Mouse (Mus musculus) urinary bladder, postnatal 14 days (tissue): ENCODE data around the gene Plxdc2.
A peak's percentile ranks its signal among the peaks of the same experiment; 100 is the strongest.

ENCODE experiments used
- DNase-seq: peaks from one replicate; pipeline ENCODE4 v3.0.0; 2021; ENCODE audit warnings: low spot score

The Plxdc2 gene

DNA sequence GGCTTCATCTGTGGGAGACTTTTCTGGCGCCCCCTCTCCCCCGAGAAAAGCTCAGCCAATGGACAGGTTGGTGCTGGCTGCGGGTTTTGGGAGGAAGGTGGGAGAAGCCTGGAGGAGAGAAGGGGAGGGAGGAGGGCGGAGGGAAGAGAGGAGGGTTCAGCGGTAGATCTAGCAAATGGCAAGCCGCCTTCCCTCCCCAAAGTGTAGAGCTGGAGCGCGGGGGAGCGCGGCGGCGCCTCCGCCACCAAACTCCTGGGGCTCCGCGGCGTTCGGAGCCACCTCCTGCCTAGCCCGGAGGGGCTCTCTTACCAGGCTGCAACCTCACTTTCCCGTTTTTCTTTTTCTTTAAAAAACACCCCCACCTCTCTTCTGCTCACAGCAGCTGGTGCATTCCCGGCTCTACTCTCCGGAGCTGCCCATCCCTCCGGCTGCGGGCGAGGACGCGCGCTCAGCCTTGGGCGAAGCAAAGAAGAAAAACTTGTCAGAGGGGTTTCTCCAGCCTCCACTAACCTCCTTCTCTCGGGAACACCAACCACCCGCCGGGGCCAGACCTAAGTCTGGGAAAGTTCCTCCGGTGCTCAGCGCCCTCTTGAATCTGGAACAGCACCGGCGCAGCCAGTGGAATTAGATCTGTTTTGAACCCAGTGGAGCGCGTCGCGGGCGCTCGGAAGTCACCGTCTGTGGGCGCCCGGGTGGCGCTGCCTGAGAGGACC is at the start of gene Plxdc2:
TSS of gene Plxdc2 (plus strand) at position 199 of the 713 bp plus-strand sequence.
- DNase-seq, result peak; percentile 78

- DNase-seq, result no peak
Measured at GRCm38 (mm10) chr2:16310387-16310786, 45.7 kb upstream of the Plxdc2 start.

DNA sequence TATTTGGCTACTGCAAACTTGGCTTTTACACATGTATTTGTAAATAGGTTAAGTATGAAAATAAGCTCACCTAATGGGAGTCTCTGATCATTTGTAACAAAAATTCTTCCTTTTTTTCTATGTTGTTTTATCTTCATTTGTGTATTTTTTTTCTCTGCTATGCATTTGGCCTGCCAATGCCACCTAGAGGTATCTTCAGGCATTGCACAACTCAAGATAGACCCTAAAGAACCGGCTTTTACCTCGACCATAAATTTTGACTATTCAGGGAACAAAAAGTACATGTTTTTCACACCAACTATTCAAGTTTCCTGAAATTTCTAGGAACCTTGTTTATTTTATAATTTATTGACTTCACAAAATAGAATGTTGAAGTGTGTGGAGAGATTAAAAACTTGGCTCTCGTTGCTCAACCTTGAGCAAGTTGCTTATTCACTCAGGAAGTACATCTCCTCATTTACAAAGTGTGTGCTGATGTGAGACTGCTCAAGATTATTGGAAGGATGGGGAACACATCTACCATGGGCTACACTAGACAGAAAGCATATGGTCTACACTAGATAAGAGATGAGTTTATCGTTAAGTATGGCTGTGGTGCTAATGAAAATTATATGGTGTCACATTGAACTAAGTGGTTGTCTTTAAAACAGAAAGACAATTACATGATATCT is 43.6 kb upstream of the Plxdc2 start:
- DNase-seq, result peak; percentile 4

- DNase-seq, result no peak
Measured at GRCm38 (mm10) chr2:16335194-16335781, 20.8 kb upstream of the Plxdc2 start.

GRCm38 (mm10) chr2:16344564-16344963 is 11.5 kb upstream of the Plxdc2 start:
- no peak for DNase-seq

- no peak for DNase-seq
Measured at GRCm38 (mm10) chr2:16351106-16351505, 5.0 kb upstream of the Plxdc2 start.

GRCm38 (mm10) chr2:16355611-16356105 is 446 bp upstream of the Plxdc2 start:
- DNase-seq, result peak; percentile 16

- DNase-seq, result peak; percentile 20
Measured at GRCm38 (mm10) chr2:16356921-16357837, 1.1 kb downstream of the Plxdc2 start.

DNA sequence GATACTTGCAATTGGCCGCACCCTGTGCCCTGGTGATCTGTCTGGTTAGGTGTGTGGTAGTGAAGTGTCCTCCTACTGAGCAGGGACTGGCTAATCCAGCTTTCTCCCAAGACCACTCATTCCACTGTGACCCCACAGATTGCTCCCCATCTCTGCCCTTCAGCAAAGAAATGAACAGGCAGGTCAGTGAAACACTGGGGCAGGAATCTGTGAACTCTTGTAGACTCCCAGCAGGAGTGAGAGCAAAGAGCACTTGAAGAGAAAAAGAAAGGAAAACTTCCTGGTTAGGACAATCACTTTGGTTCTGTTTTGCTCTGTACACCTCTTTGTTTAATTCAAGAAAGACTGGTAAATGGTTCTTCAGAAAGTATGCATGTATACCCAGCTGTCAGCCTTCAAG is 1.8 kb downstream of the Plxdc2 start:
- DNase-seq, result no peak

DNA sequence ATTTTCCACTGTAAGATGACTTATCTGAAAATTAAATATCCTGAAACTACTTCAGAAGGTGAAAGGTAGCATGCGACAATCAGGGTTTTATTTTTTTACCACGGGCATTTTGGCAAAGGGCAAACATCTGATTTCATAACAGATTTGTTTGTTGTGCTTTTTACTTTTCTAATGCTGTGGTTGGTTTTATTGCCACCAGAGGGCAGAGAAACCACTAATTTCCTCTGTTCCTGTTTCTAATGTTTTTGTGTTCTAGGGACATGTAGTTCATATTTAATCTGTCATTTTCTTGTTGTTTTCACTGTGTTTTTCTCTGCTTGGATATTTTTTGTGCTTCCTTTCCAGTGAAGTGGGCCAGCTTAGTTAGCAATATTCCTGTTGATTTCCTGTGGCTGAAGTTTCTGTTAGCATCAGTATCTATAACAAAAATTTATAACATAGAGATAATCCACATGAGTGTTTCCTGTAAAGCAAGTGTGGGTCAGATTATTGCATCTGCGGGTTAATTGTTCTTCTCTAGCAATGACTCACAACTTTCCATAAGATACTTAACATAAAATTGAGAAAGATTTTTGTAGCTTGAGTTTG is 3.3 kb downstream of the Plxdc2 start:
- DNase-seq, result peak; percentile 31

DNA sequence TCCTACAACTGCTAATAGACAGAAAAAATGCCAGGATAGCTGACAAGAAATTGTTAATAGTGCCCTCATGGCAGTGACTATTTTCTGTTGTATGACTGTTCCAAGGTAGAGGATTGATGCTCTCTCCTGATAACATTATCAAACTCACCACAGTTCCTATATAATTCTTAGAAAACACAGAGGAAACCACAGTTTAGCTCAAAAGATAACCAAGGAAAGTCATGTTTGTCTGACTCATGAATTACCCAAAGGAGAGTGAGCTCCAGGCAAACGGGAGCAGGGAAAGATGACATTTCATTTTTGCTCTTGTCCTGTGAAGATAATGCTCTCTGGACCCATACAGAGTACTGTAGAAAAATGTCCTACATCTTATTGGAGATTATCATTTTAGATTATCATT is 8.6 kb downstream of the Plxdc2 start:
- DNase-seq, result no peak

- DNase-seq, result peak; percentile 22
Measured at GRCm38 (mm10) chr2:16365830-16366401, 9.8 kb downstream of the Plxdc2 start.

DNA sequence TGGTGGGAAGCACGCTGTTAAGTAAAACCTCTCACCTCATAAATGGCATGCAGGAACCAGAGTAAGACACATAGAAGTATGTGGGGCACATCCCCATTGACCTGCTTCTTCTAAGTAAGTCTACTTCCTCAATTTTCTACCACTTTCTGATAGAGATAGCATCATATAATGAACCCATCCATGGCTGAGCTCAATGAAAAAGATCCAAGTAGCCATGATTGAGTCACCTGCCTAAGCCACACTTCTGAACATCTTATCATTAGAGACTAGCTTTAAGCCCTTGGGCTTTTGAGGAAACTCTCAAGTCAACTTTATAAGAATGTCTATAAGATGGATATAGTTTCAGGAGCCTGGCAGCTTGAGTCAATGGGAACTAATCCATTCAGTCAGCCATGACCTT is 14.3 kb downstream of the Plxdc2 start:
- DNase-seq, result no peak

GRCm38 (mm10) chr2:16374288-16374687 is 18.2 kb downstream of the Plxdc2 start:
- DNase-seq, result no peak

DNA sequence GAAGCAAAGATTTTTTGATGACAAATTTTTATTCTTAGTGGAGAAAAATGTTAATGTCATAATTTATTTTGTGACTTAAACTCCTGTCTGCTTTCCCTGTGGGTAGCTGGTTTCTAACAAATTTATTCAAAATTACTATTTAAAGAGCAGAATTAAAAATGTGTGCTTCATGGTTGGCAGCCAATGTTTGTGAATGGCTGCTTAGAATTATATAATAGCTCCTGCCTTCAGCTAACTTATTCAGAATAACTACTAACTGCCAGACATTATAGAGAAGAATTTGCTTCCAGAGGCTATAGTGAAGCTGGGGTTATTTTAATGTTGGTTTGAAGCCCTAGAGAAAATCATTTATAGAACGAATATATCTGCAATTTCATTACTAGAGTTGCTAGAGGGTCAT is 30.1 kb downstream of the Plxdc2 start:
- no peak for DNase-seq

DNA sequence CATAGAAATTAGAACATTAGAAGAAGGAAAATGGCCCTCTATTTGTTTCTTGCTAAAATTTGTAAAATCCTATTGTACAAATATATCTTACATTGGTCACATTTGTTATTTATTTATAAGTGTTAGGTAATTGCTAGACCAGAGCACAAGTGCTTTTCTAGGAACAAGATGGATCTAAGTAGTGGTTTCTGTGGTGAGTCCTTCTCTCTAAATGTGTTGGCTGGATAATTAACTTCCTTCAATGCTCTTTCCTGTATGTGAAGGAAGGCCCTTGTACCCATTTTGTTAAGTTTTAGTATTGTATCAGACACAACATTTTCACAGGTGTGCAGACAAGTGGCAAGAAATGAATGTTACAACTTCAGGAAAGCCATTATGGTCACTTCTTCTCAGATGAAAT is 30.6 kb downstream of the Plxdc2 start:
- DNase-seq, result no peak

DNA sequence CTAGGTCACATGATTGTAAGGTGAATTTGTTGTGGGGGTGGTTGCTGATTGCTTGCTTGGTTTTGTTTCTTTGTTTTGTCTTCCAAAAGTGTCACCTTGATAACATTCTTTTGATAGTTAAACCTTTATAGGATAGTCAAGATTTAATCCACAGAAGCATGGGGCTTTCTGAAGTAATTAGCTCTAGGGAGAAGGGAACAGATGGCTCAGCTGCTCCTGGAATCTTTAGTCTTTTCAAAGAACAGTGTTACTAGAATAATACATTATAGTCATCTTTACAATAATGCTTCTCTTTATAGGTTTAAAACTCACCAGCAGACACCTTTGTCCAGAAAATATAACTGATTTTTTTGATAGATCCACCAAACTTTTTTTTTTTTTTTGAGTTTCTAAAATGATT is 31.7 kb downstream of the Plxdc2 start:
- no peak for DNase-seq

GRCm38 (mm10) chr2:16397501-16397900 is 41.4 kb downstream of the Plxdc2 start:
- DNase-seq, result no peak

- DNase-seq, result no peak
Measured at GRCm38 (mm10) chr2:16398006-16398405, 41.9 kb downstream of the Plxdc2 start.

GRCm38 (mm10) chr2:16398896-16399295 is 42.8 kb downstream of the Plxdc2 start:
- DNase-seq, result no peak

GRCm38 (mm10) chr2:16406508-16406907 is 50.4 kb downstream of the Plxdc2 start:
- peak; percentile 17 for DNase-seq
